Mouse (Mus musculus) bone marrow, adult 2 months (tissue): Measurements from ENCODE around the gene Prpsap1. TPM values are rescaled to one million over a fixed set of nuclear protein-coding genes. Genes with fewer than 3 reads are reported as not detected.

ENCODE experiments used
- H3K27ac ChIP-seq: fragments of 200-500 bp; 2 replicates; pipeline ENCODE4 v1.5.1; 2012; ENCODE audit warnings: low read depth, mild to moderate bottlenecking, control low read depth, inconsistent platforms, low read length; ENCODE audit not compliant: control insufficient read depth, poor library complexity, insufficient read depth
- H3K4me1 ChIP-seq: fragments of 200-500 bp; 2 replicates; pipeline ENCODE4 v1.6.1; 2011; ENCODE audit warnings: low read length; ENCODE audit not compliant: control insufficient read depth, insufficient read depth
- H3K4me3 ChIP-seq: fragments of 200-500 bp; replicated peaks from 2 replicates; pipeline ENCODE3; 2011; ENCODE audit warnings: mild to moderate bottlenecking, low read depth, low read length, control low read depth; ENCODE audit not compliant: control insufficient read depth
- CTCF ChIP-seq: fragments of 200-500 bp; IDR thresholded peaks from 2 replicates; pipeline ENCODE4 v1.5.1; 2011; ENCODE audit warnings: low read length, control low read depth; ENCODE audit not compliant: control insufficient read depth, insufficient read depth
- POLR2A ChIP-seq: fragments of 200-500 bp; IDR thresholded peaks from 2 replicates; pipeline ENCODE4 v1.6.1; 2011; ENCODE audit warnings: low read depth, mild to moderate bottlenecking, control low read depth, low read length, borderline replicate concordance; ENCODE audit not compliant: control insufficient read depth
- WGBS: fragments of 180-500 bp; shearing (Covaris S2); methylation state at CpG from one replicate; pipeline ENCODE4 v1.1.7; 2018; 5-methylcytosine and 5-hydroxymethylcytosine counted together
- polyA plus RNA-seq: library from polyadenylated mRNA; stranded (reverse); fragments of >200 nt; gene quantifications from 2 replicates; pipeline ENCODE4 v1.2.4, GENCODE M21; 2011; ENCODE audit warnings: low replicate concordance; ENCODE audit not compliant: missing spikeins, insufficient read depth, insufficient read length

Gene Prpsap1
- polyA plus RNA-seq, 1 experiment, result 41.9 TPM

GRCm38 (mm10) chr11:116422562-116422961 is 71.4 kb downstream of the Prpsap1 start:
- no peak overlapping the region for H3K27ac ChIP-seq
- H3K4me1 ChIP-seq, result peaks cover 3% of the 10 kb centered on the region; the same call in 1 of the 2 replicates
- H3K4me3 ChIP-seq, result no peak overlapping the region
- WGBS, result 89% methylated on average over 2 of the region's 2 CpGs
- TF ChIP-seq POLR2A (no peak), CTCF (no peak)

GRCm38 (mm10) chr11:116421102-116421501 is 72.9 kb downstream of the Prpsap1 start:
- TF ChIP-seq POLR2A (no peak), CTCF (no peak)
- H3K4me1 ChIP-seq, result peaks cover 3% of the 10 kb centered on the region; the same call in 1 of the 2 replicates
- WGBS, result 64% methylated on average over 6 of the region's 6 CpGs
- no peak overlapping the region for H3K4me3 ChIP-seq
- H3K27ac ChIP-seq, result no peak overlapping the region

Other genes with a start within 250 kb of the Prpsap1 start
- 23.8 and 44.5 TPM in 2 replicates for gene Srp68, start 220.0 kb downstream of the Prpsap1 start, polyA plus RNA-seq
- not detected in 2 replicates for gene Galr2, start 213.3 kb downstream of the Prpsap1 start, polyA plus RNA-seq
- gene Exoc7, start 187.0 kb downstream of the Prpsap1 start, polyA plus RNA-seq, result 39.1 and 47.2 TPM in 2 replicates
- not detected in 2 replicates for gene Foxj1, start 158.8 kb downstream of the Prpsap1 start, polyA plus RNA-seq
- 14.2 and 14.5 TPM in 2 replicates for gene Rnf157, start 81.2 kb downstream of the Prpsap1 start, polyA plus RNA-seq
- gene Ubald2, start 60.1 kb downstream of the Prpsap1 start, polyA plus RNA-seq, result 157 and 172 TPM in 2 replicates
- not detected in 2 replicates for gene Qrich2, start 28.0 kb downstream of the Prpsap1 start, polyA plus RNA-seq
- 31.3 and 31.7 TPM in 2 replicates for gene Sphk1, start 36.7 kb upstream of the Prpsap1 start, polyA plus RNA-seq
- gene Ube2o, start 87.2 kb upstream of the Prpsap1 start, polyA plus RNA-seq, result 90.9 and 133 TPM in 2 replicates
- not detected in 2 replicates for gene Aanat, start 92.2 kb upstream of the Prpsap1 start, polyA plus RNA-seq
- 20.9 and 51.1 TPM in 2 replicates for gene Rhbdf2, start 132.8 kb upstream of the Prpsap1 start, polyA plus RNA-seq
- gene Prcd, start 159.3 kb upstream of the Prpsap1 start, polyA plus RNA-seq, result not detected in 2 replicates
- gene Cygb, start 160.1 kb upstream of the Prpsap1 start, polyA plus RNA-seq, result 2.6 and 3.4 TPM in 2 replicates